ENCODE assay signal across 8 mouse cellular contexts in genomic region chr8:106603933-106604332, GRCm38 (mm10). TPM values are rescaled to one million over a fixed set of nuclear protein-coding genes. Genes with fewer than 3 reads are reported as not detected.
DNase-seq lines count a peak whose midpoint lies in the region; ATAC-seq lines count a peak whose summit lies in the region.

No protein-coding gene starts in this region.

- DNase-seq in embryo, embryonic 11 days: peak; percentile 30
- no peak for DNase-seq in embryo, embryonic 10.5 days (ENCODE audit: low spot score)
- peak; percentile 26 for DNase-seq in retina, postnatal 1 day
- DNase-seq in retina, embryonic 14.5 days (ENCODE audit: low spot score): no peak
- peak; percentile 41 for DNase-seq in limb, embryonic 11.5 days (ENCODE audit: low spot score)
- no peak for DNase-seq in ovary, postnatal 10 days (ENCODE audit: low spot score)
- no peak for DNase-seq in adipocyte (ENCODE audit: low spot score)

- no peaks in the 10 kb centered on the region for H3K9me3 ChIP-seq in limb, embryonic 11.5 days (ENCODE audit: control insufficient read depth, low read length)
- H3K9me3 ChIP-seq in stomach, embryonic 14.5 days (ENCODE audit: control insufficient read depth, low read depth, low read length): no peaks in the 10 kb centered on the region

- H3K4me3 ChIP-seq in limb, embryonic 11.5 days (ENCODE audit: low read depth, low read length): peak overlapping the region; percentile 35
- H3K4me3 ChIP-seq in stomach, embryonic 14.5 days (ENCODE audit: low read depth, low read length): peak overlapping the region; percentile 55

- H3K4me2 ChIP-seq in limb, embryonic 11.5 days (ENCODE audit: low read depth, severe bottlenecking): peak overlapping the region; percentile 63; the same call in 1 of the 2 replicates
- peak overlapping the region; percentile 59 for H3K4me2 ChIP-seq in stomach, embryonic 14.5 days (replicated peaks; ENCODE audit: low read depth, low read length)

- ATAC-seq in limb, embryonic 11.5 days (ENCODE audit: insufficient number of reproducible peaks, low FRiP score, low TSS enrichment, low read depth): no peak
- ATAC-seq in stomach, embryonic 14.5 days (ENCODE audit: insufficient number of reproducible peaks, insufficient read depth, low FRiP score, low read depth): no peak

- under 1% methylated on average over 19 of the region's 19 CpGs for WGBS in limb, embryonic 11.5 days
- 1% methylated on average over 16 of the region's 19 CpGs for WGBS in stomach, embryonic 14.5 days

- H3K9ac ChIP-seq in limb, embryonic 11.5 days (ENCODE audit: low read length): no peak overlapping the region
- H3K9ac ChIP-seq in stomach, embryonic 14.5 days (replicated peaks; ENCODE audit: low read depth, low read length): peak overlapping the region; percentile 60

- no peak overlapping the region for H3K27ac ChIP-seq in limb, embryonic 11.5 days (replicated peaks; ENCODE audit: low read depth, low read length)
- H3K27ac ChIP-seq in stomach, embryonic 14.5 days (ENCODE audit: low read length): peak overlapping the region; percentile 15

- peaks cover 12% of the 10 kb centered on the region; the same call in 1 of the 2 replicates for H3K4me1 ChIP-seq in limb, embryonic 11.5 days (ENCODE audit: control insufficient read depth, insufficient read depth, low read length)
- H3K4me1 ChIP-seq in stomach, embryonic 14.5 days (ENCODE audit: control insufficient read depth, insufficient read depth, low read length): peaks cover 8% of the 10 kb centered on the region; the same call in 1 of the 2 replicates

- no peaks in the 10 kb centered on the region for H3K36me3 ChIP-seq in limb, embryonic 11.5 days (ENCODE audit: control insufficient read depth, insufficient read depth, low read length)
- H3K36me3 ChIP-seq in stomach, embryonic 14.5 days (ENCODE audit: control insufficient read depth, insufficient read depth, low read length): no peaks in the 10 kb centered on the region

- H3K27me3 ChIP-seq in limb, embryonic 11.5 days (ENCODE audit: control insufficient read depth, insufficient read depth, low read length): peaks cover 43% of the 10 kb centered on the region
- peaks cover 26% of the 10 kb centered on the region for H3K27me3 ChIP-seq in stomach, embryonic 14.5 days (ENCODE audit: control insufficient read depth, insufficient read depth, low read length)

RNA-seq across cellular contexts. Expression of gene Cdh1, which starts 0.8 kb away (rescaled TPM):
- 11.5 and 15.4 TPM in 2 replicates for polyA plus RNA-seq in limb, embryonic 11.5 days (2014; fragmentation: Nextera tagmentation; extraction: Ambion mirVana)
- polyA plus RNA-seq in stomach, embryonic 14.5 days (2014; fragmentation: Nextera tagmentation; extraction: Ambion mirVana): 131 and 155 TPM in 2 replicates

RNA-seq across cellular contexts. Expression of gene Gm10073, which starts 30.7 kb away (rescaled TPM):
- polyA plus RNA-seq in limb, embryonic 11.5 days (2014; fragmentation: Nextera tagmentation; extraction: Ambion mirVana): 4.4 and 5.7 TPM in 2 replicates
- 10.0 and 14.0 TPM in 2 replicates for polyA plus RNA-seq in stomach, embryonic 14.5 days (2014; fragmentation: Nextera tagmentation; extraction: Ambion mirVana)

Comparison
In these comparisons a context has a peak if more than half of its experiments do, and no peak if none do; other contexts are left out.
1. DNase-seq: peak in embryo, embryonic 11 days (single experiment), retina, postnatal 1 day (single experiment) and limb, embryonic 11.5 days (single experiment); none in embryo, embryonic 10.5 days (single experiment), retina, embryonic 14.5 days (single experiment), ovary, postnatal 10 days (single experiment) and adipocyte (single experiment).